Mouse (Mus musculus) hematopoietic multipotent progenitor cell, adult 10-12 weeks (in vitro differentiated cells): Measurements from ENCODE around the gene Eif5b. TPM values are rescaled to one million over a fixed set of nuclear protein-coding genes. Genes with fewer than 3 reads are reported as not detected.

Experiments used
- polyA plus RNA-seq: library from polyadenylated mRNA; stranded (reverse); fragments of >175 nt; gene quantifications from 2 replicates; pipeline ENCODE4 v1.2.3, GENCODE M21; 2012; ENCODE audit warnings: low replicate concordance

Gene Eif5b
- 22.5 and 26.8 TPM in 2 replicates for polyA plus RNA-seq

GRCm38 (mm10) chr1:37997867-37998266 lies at the start of gene Eif5b, which contains the start of gene Txndc9:
Gene Eif5b, plus strand, starts transcription at chr1:37998010.
Gene Txndc9, minus strand, starts transcription at chr1:37997893.

GRCm38 (mm10) chr1:37957659-37958058 lies 40.2 kb upstream of the Eif5b start, which contains the start of gene Lyg1:
Gene Lyg1, minus strand, starts transcription at chr1:37957759.

Other genes with a start within 250 kb of the Eif5b start
- 0.11 and 0.65 TPM in 2 replicates for gene Tsga10, start 131.6 kb upstream of the Eif5b start, polyA plus RNA-seq
- gene Lipt1, start 126.3 kb upstream of the Eif5b start, polyA plus RNA-seq, result 0.29 and 0.51 TPM in 2 replicates
- 1.6 and 5.1 TPM in 2 replicates for gene Mitd1, start 107.6 kb upstream of the Eif5b start, polyA plus RNA-seq
- 5.9 and 27.6 TPM in 2 replicates for gene Mrpl30, start 107.5 kb upstream of the Eif5b start, polyA plus RNA-seq
- not detected in 2 replicates for gene Lyg2, start 81.5 kb upstream of the Eif5b start, polyA plus RNA-seq
- gene Lyg1, start 40.3 kb upstream of the Eif5b start, polyA plus RNA-seq, result not detected in 2 replicates
- 1.3 and 4.9 TPM in 2 replicates for gene Txndc9, start 117 bp upstream of the Eif5b start, polyA plus RNA-seq
- 6.3 and 9.0 TPM in 2 replicates for gene Rev1, start 131.8 kb downstream of the Eif5b start, polyA plus RNA-seq